Mouse (Mus musculus): ENCODE data around the gene Ogdhl. TPM values are rescaled to one million over a fixed set of nuclear protein-coding genes. Genes with fewer than 3 reads are reported as not detected.
"Not testable (repeated sequence)": the region's sequence is repeated elsewhere in the genome, so short reads cannot be mapped to it uniquely, and the experiment has no call there.

The Ogdhl gene
- polyA plus RNA-seq, 1 experiment from 2014 or later = 18.3 TPM

GRCm38 (mm10) chr14:32351181-32351920 lies 29.5 kb downstream of the Ogdhl start:
- not testable (repeated sequence) for H3K27ac ChIP-seq (ENCODE audit: low read depth, low read length); H3K9ac ChIP-seq (ENCODE audit: low read length); H3K4me1 ChIP-seq (replicated peaks; ENCODE audit: control insufficient read depth, insufficient read depth, low read length); H3K9me3 ChIP-seq (ENCODE audit: control insufficient read depth, low read length); H3K36me3 ChIP-seq (ENCODE audit: control insufficient read depth, insufficient read depth, low read length); H3K4me2 ChIP-seq (ENCODE audit: low read depth, low read length, severe bottlenecking); ATAC-seq (replicated peaks; ENCODE audit: low FRiP score); H3K27me3 ChIP-seq (ENCODE audit: control insufficient read depth, insufficient read depth, low read length); H3K4me3 ChIP-seq (ENCODE audit: low read depth, low read length)
- peak; percentile 15 for DNase-seq (ENCODE audit: low spot score)
- WGBS = 22% methylated on average over 6 of the region's 6 CpGs

- no peak for DNase-seq (ENCODE audit: low spot score)
- ATAC-seq (replicated peaks; ENCODE audit: low FRiP score) = no peak
Measured at GRCm38 (mm10) chr14:32364359-32364758, 42.5 kb downstream of the Ogdhl start.

GRCm38 (mm10) chr14:32369756-32370155 lies 47.9 kb downstream of the Ogdhl start:
- Histone ChIP-seq H3K27ac (ENCODE audit: low read depth, low read length) (no peak overlapping the region), H3K9me3 (ENCODE audit: control insufficient read depth, low read length) (no peaks in the 10 kb centered on the region), H3K36me3 (ENCODE audit: control insufficient read depth, insufficient read depth, low read length) (no peaks in the 10 kb centered on the region), H3K4me3 (ENCODE audit: low read depth, low read length) (no peak overlapping the region), H3K4me2 (ENCODE audit: low read depth, low read length, severe bottlenecking) (no peak overlapping the region), H3K9ac (ENCODE audit: low read length) (no peak overlapping the region), H3K4me1 (replicated peaks; ENCODE audit: control insufficient read depth, insufficient read depth, low read length) (no peaks in the 10 kb centered on the region), H3K27me3 (ENCODE audit: control insufficient read depth, insufficient read depth, low read length) (no peaks in the 10 kb centered on the region)
- DNase-seq (ENCODE audit: low spot score) (no peak), ATAC-seq (replicated peaks; ENCODE audit: low FRiP score) (no peak)
- WGBS = 84% methylated on average over 7 of the region's 7 CpGs

More at GRCm38 (mm10) chr14:32364359-32364758, 42.5 kb downstream of the Ogdhl start:
- Histone ChIP-seq H3K9ac (ENCODE audit: low read length) (no peak overlapping the region), H3K4me3 (ENCODE audit: low read depth, low read length) (no peak overlapping the region), H3K4me2 (ENCODE audit: low read depth, low read length, severe bottlenecking) (no peak overlapping the region), H3K27ac (ENCODE audit: low read depth, low read length) (no peak overlapping the region), H3K9me3 (ENCODE audit: control insufficient read depth, low read length) (no peaks in the 10 kb centered on the region), H3K27me3 (ENCODE audit: control insufficient read depth, insufficient read depth, low read length) (no peaks in the 10 kb centered on the region), H3K4me1 (replicated peaks; ENCODE audit: control insufficient read depth, insufficient read depth, low read length) (no peaks in the 10 kb centered on the region), H3K36me3 (ENCODE audit: control insufficient read depth, insufficient read depth, low read length) (no peaks in the 10 kb centered on the region)
- WGBS = 66% methylated on average over 7 of the region's 7 CpGs

- Histone ChIP-seq H3K27ac (ENCODE audit: low read depth, low read length) (no peak overlapping the region), H3K4me2 (ENCODE audit: low read depth, low read length, severe bottlenecking) (no peak overlapping the region), H3K4me3 (ENCODE audit: low read depth, low read length) (no peak overlapping the region), H3K4me1 (replicated peaks; ENCODE audit: control insufficient read depth, insufficient read depth, low read length) (no peaks in the 10 kb centered on the region), H3K36me3 (ENCODE audit: control insufficient read depth, insufficient read depth, low read length) (no peaks in the 10 kb centered on the region), H3K9me3 (ENCODE audit: control insufficient read depth, low read length) (no peaks in the 10 kb centered on the region), H3K27me3 (ENCODE audit: control insufficient read depth, insufficient read depth, low read length) (no peaks in the 10 kb centered on the region), H3K9ac (ENCODE audit: low read length) (no peak overlapping the region)
- 89% methylated on average over 2 of the region's 2 CpGs for WGBS
- ATAC-seq (replicated peaks; ENCODE audit: low FRiP score) = no peak
- no peak for DNase-seq (ENCODE audit: low spot score)
Measured at GRCm38 (mm10) chr14:32372510-32372909, 50.7 kb downstream of the Ogdhl start.

GRCm38 (mm10) chr14:32379395-32380098 lies 57.7 kb downstream of the Ogdhl start:
- Histone ChIP-seq H3K4me1 (replicated peaks; ENCODE audit: control insufficient read depth, insufficient read depth, low read length) (peaks cover 6% of the 10 kb centered on the region; the same call in 1 of the 2 replicates), H3K9me3 (ENCODE audit: control insufficient read depth, low read length) (no peaks in the 10 kb centered on the region), H3K9ac (ENCODE audit: low read length) (no peak overlapping the region), H3K27ac (ENCODE audit: low read depth, low read length) (no peak overlapping the region), H3K27me3 (ENCODE audit: control insufficient read depth, insufficient read depth, low read length) (peaks cover 15% of the 10 kb centered on the region), H3K4me2 (ENCODE audit: low read depth, low read length, severe bottlenecking) (peak overlapping the region; percentile 26; the same call in 1 of the 2 replicates), H3K36me3 (ENCODE audit: control insufficient read depth, insufficient read depth, low read length) (no peaks in the 10 kb centered on the region), H3K4me3 (ENCODE audit: low read depth, low read length) (no peak overlapping the region)
- whole genome bisulfite sequencing = 5% methylated on average over 22 of the region's 22 CpGs
- peak; percentile 68 for DNase-seq (ENCODE audit: low spot score)
- ATAC-seq (replicated peaks; ENCODE audit: low FRiP score) = no peak

DNA sequence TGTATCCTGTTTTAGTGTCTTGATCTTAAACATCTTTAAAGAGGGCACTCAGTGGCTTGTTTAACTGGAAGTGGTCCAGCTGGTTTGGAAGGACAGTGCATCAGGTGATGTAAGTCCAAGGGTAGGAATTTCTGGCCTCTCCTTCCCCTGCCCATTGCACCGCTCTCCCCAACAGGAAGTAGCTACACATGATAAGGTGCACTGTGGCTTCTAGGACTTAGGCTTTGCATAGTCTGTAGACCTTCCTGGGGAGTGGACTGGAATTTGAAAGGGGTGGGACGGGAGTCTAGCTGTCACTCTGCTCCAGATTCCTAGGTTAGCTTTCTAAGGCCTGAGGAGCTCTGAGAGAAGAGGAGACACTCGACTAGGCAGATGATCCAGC lies 58.3 kb downstream of the Ogdhl start:
- Histone ChIP-seq H3K4me2 (ENCODE audit: low read depth, low read length, severe bottlenecking) (no peak overlapping the region), H3K27me3 (ENCODE audit: control insufficient read depth, insufficient read depth, low read length) (peaks cover 15% of the 10 kb centered on the region), H3K36me3 (ENCODE audit: control insufficient read depth, insufficient read depth, low read length) (no peaks in the 10 kb centered on the region), H3K9me3 (ENCODE audit: control insufficient read depth, low read length) (no peaks in the 10 kb centered on the region), H3K4me1 (replicated peaks; ENCODE audit: control insufficient read depth, insufficient read depth, low read length) (peaks cover 6% of the 10 kb centered on the region; the same call in 1 of the 2 replicates), H3K9ac (ENCODE audit: low read length) (no peak overlapping the region), H3K4me3 (ENCODE audit: low read depth, low read length) (no peak overlapping the region), H3K27ac (ENCODE audit: low read depth, low read length) (no peak overlapping the region)
- DNase-seq (ENCODE audit: low spot score) = no peak
- no peak for ATAC-seq (replicated peaks; ENCODE audit: low FRiP score)
- WGBS = 28% methylated on average over 3 of the region's 3 CpGs

GRCm38 (mm10) chr14:32381066-32381465 lies 59.2 kb downstream of the Ogdhl start:
- Histone ChIP-seq H3K9me3 (ENCODE audit: control insufficient read depth, low read length) (no peaks in the 10 kb centered on the region), H3K4me2 (ENCODE audit: low read depth, low read length, severe bottlenecking) (no peak overlapping the region), H3K4me3 (ENCODE audit: low read depth, low read length) (no peak overlapping the region), H3K27me3 (ENCODE audit: control insufficient read depth, insufficient read depth, low read length) (peaks cover 15% of the 10 kb centered on the region), H3K9ac (ENCODE audit: low read length) (no peak overlapping the region), H3K4me1 (replicated peaks; ENCODE audit: control insufficient read depth, insufficient read depth, low read length) (peaks cover 6% of the 10 kb centered on the region; the same call in 1 of the 2 replicates), H3K36me3 (ENCODE audit: control insufficient read depth, insufficient read depth, low read length) (no peaks in the 10 kb centered on the region), H3K27ac (ENCODE audit: low read depth, low read length) (no peak overlapping the region)
- ATAC-seq (replicated peaks; ENCODE audit: low FRiP score) = no peak
- 35% methylated on average over 7 of the region's 7 CpGs for WGBS
- no peak for DNase-seq (ENCODE audit: low spot score)

DNA sequence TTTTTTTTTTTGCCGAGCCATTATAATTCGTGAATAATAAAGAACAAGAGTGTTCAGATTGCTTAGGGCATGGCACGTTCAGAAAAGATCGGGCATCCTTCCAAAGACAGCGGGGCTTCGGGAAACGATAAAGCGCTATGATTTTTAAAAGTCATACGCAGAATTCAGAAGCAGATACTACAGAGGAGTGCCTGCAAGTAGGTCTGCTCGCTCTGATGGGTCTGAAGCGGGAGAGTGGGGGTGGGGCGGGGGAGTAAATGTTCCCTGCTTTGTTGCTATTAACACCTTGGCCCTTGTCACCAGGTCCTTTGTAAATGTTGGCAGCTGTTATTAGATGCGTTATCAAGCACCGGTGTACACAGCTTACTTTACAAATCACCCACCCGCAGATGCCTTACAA lies 59.8 kb downstream of the Ogdhl start:
- 64% methylated on average over 15 of the region's 15 CpGs for WGBS
- no peak overlapping the region for H3K4me2 ChIP-seq (ENCODE audit: low read depth, low read length, severe bottlenecking)
- peaks cover 6% of the 10 kb centered on the region; the same call in 1 of the 2 replicates for H3K4me1 ChIP-seq (replicated peaks; ENCODE audit: control insufficient read depth, insufficient read depth, low read length)
- DNase-seq (ENCODE audit: low spot score) (no peak), ATAC-seq (replicated peaks; ENCODE audit: low FRiP score) (no peak)
- H3K9ac ChIP-seq (ENCODE audit: low read length) = no peak overlapping the region
- no peak overlapping the region for H3K27ac ChIP-seq (ENCODE audit: low read depth, low read length)
- no peak overlapping the region for H3K4me3 ChIP-seq (ENCODE audit: low read depth, low read length)
- no peaks in the 10 kb centered on the region for H3K36me3 ChIP-seq (ENCODE audit: control insufficient read depth, insufficient read depth, low read length)
- no peaks in the 10 kb centered on the region for H3K9me3 ChIP-seq (ENCODE audit: control insufficient read depth, low read length)
- peaks cover 15% of the 10 kb centered on the region for H3K27me3 ChIP-seq (ENCODE audit: control insufficient read depth, insufficient read depth, low read length)

Data from forebrain, embryonic 11.5 days (tissue).